Mouse (Mus musculus): ENCODE results near the gene Abca13.

DNA sequence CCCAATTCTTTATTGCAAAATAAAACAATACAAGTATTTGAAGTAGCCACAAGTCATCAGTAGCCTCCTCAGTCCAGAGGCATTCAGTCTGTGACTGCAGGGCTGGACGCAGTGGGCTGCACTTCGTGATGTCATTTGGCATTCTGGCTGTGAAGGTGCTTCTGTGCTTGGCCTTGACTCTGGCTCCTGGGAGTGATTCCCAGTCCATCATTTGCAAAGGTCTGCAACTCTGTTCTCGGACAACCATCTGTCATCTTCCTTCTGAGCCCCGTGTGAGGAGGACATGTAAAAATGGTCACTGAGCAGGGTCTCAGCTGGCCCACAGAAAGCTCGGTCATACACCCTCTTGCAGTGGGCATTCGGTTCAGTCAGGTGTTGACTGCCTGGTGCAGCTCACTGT, 345.1 kb downstream of the Abca13 start:
- TF ChIP-seq CTCF (conservative IDR thresholded peaks at IDR 0.05; ENCODE audit: low read length) (no peak), NANOG (IDR thresholded peaks at IDR 0.05; ENCODE audit: borderline replicate concordance, low read length) (no peak), POU5F1 (IDR thresholded peaks at IDR 0.05; ENCODE audit: borderline replicate concordance, low read length) (no peak)

All from E14TG2a.4 (cell line).